Mouse (Mus musculus): ENCODE data around the gene Ift46. TPM values are rescaled to one million over a fixed set of nuclear protein-coding genes. Genes with fewer than 3 reads are reported as not detected.
"Not testable (repeated sequence)": the region's sequence is repeated elsewhere in the genome, so short reads cannot be mapped to it uniquely, and the experiment has no call there.

The Ift46 gene
- total RNA-seq, 2 experiments from 2014 or later = 15.1 to 18.2 TPM

DNA sequence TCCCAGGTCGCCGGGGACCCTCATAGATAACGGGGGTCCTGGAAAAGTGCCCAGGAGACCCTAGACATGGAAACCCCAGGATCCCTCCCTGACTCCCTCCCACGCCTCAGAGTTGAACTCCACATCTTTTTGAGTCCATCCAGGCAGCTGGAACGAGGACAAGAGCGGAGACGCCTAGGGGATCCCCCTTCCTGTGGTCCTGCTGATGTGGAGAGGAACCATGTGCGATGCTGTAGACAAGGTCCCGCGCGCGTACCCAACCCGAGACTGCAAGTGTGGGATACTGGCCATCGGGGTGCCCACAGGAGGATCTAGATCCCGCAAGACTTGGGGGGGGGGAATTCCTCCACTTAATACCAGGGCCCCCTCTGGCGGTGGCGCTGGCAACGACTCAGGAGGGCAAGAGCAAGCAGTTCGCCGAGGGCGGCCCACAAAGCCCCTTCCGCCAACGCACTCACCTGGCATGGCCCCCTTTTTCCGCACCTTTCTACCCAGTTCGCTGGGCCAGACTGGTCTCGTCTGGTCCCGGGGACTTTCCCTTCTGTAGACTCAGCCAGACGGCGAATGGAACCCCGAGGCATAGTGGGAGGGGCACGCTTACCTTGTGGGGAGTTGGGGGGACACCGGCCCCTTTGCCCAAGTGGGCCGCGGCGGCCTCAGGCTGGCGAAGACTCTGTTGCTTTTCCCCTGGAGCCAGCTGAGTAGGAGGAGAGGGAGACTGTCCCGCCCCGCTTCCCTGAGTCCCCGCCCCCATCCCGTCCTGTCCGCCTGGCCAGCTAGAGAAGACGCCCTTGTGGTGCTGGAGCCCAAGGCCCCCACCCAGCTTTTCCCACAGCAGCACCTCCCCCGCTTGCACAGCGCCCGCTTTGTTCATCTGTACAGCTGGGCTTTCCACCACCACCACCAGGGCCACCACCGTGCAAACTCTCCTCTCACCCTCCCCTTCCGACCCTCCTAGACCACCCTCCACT, 32.9 kb upstream of the Ift46 start, which contains the start of gene Phldb1:
TSS of gene Phldb1 (minus strand) at position 675 of the 971 bp plus-strand sequence.
- ATAC-seq (replicated peaks; ENCODE audit: low FRiP score, poor library complexity, severe bottlenecking) = no peak

DNA sequence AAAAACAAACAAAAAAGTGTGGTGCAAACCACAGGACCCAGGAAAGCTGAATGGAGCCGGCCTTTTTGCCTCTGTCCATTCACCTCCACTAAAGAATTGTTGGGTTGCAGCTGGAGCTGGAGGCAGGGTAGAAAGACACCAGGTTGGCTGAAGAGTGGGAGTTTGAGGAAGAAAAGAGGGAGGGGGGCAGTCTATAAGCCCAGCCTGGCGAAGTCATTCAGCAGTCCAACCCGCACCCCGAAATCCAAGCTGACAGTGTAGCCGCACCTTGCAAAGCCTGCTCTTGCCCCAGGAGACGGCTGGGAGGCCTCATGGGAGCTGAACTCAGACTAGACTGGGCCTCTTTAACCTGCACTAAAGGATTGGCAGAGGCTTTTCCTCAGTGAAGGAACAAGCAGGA, 31.8 kb upstream of the Ift46 start:
- ATAC-seq (replicated peaks; ENCODE audit: low FRiP score, poor library complexity, severe bottlenecking) = no peak

DNA sequence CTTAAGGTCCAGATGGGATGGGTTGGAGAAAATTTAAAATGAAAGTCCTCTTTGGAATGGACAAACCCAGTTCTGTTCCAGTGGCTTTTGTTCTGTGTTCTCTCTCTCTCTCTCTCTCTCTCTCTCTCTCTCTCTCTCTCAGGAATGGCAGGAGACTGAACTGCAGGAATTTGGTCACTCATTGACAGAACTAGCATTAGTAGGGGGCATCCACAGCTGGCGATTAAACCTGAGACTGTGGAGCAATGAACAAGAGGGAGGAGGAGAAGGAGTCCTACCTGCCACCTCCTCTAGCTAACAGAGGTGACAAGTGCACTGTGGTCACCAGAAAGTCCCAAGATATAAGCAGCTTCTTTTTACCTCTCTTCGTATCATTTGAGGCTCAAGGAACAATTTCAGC, 31.4 kb upstream of the Ift46 start:
- no peak for ATAC-seq (replicated peaks; ENCODE audit: low FRiP score, poor library complexity, severe bottlenecking)

DNA sequence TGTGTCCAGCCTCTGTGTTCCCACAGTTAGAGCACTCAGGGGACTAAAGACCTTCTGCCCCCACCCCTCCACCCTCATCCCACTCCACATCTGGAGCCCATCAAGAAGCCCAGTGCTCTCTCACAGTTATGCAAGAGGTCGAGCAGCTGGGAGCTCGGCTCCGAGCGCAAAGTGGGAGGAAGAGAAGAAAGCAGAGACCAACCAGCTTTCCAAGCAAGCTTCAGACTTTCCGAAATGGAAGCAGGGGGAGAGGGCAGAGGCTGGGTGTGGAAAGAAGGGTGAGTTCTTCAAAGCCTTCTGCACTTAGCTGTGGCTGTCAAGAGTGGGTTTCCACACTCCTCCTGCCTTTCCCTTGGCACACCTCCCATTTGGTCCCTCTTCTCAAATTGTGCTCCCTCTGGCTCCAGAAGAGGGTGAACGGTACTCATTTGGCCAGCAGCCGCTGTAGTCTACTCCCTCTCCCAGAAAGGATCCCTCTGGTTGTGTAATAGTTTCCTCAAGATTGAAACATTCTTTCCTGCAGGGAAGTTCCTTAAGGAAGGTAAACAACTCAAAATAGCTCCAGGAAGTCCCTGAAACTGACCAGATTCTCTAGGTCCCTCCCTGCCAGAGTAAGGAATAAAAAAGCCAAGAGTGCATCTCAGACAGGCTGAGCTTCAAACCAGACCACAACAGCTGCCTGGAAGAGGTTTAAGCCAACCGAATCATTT, 30.3 kb upstream of the Ift46 start:
- no peak for ATAC-seq (replicated peaks; ENCODE audit: low FRiP score, poor library complexity, severe bottlenecking)

DNA sequence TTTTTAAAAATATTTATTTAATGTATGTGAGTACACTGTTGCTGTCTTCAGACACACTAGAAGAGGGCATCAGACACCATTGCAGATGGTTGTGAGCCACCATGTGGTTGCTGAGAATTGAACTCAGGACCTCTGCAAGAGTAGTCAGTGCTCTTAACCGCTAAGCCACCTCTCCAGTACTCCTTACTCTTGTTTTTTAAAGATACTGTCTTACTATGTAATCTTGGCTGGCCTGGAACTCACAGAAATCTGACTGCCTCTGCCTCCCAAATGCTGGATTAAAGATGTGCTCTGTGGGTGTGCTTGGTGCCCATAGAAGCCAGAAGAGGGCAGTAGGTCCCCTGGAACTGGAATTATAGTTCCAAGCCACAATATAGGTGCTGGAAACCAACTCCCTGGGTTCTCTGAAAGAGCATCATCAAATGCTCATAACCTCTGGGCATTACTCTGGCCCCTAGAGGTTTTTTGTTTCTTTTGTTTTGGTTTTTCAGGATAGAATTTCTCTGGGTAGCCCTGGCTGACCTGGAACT, 27.0 kb upstream of the Ift46 start:
- ATAC-seq (replicated peaks; ENCODE audit: low FRiP score, poor library complexity, severe bottlenecking) = no peak

DNA sequence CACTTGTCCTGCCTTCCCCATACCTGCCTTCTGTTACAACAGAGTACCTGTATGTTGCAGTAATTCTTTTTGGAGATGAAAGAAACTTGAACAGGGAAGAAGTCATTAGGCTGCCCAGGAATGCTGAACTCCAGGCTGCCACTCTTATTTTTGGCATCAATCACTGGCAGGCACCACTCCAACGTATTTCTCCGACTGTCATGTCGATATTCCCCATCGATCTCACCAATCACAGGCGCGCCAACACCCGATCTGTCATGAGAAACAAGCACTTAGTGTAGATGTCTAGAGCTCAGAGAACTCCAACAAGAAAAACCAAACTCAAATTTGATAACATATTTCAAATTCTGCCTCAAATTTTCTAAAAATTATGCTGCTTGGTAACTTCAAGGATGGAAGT, 22.3 kb upstream of the Ift46 start:
- ATAC-seq (replicated peaks; ENCODE audit: low FRiP score, poor library complexity, severe bottlenecking) = no peak

DNA sequence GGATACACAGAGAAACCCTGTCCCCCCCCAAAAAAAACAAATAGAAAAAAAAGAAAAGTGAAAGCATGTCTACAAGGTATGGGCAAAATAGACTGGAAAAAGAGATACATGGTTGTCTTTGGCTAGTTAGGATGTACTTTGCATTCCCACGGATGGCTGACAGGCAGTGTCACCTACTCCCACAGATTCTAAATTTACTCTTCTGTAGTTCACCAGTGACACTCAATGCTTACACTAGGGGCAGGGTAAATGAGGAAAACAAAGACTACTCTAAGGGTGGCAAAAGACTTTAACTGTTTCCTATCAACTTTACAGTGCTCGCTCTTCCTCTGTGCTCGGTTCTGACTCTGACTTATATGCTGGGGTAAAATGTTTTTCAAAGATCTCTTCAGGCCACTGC, 21.0 kb upstream of the Ift46 start:
- ATAC-seq (replicated peaks; ENCODE audit: low FRiP score, poor library complexity, severe bottlenecking) = no peak

DNA sequence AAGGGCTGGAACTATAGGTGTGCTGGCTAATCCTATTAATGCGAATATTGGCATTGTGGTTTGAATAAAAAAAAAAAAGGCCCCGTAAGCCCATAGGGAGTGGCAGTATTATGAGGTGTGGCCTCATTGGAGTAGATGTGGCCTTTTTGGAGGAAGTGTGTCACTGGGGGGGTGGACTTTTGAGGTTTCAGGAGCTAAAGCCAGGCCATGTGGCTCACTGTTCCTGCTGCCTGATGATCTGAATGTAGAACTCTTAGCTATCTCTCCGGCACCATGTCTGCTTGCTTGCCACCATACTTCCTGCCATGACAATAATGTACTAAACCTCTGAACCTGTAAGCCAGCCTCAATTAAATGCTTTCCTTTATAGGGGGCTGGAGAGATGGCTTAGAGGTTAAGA, 20.4 kb upstream of the Ift46 start:
- no peak for ATAC-seq (replicated peaks; ENCODE audit: low FRiP score, poor library complexity, severe bottlenecking)

DNA sequence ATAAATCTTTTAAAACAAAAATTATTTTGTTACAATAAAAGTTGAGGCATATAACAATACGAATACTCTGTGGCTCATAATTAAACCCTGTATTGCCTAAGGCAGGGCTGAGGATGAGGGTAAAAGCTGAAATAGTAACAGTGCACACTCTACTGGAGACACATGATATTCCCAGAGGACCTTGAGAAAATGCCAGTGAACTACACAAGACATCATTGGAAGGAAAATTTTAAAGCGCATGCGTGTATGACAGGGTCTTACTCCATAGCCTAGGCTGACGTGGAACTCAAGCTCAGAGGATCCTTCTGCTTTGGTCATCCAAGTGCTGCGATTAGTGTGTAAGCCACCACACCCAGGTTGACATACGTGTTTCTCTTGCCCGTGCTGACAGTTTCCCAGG, 19.2 kb upstream of the Ift46 start:
- no peak for ATAC-seq (replicated peaks; ENCODE audit: low FRiP score, poor library complexity, severe bottlenecking)

DNA sequence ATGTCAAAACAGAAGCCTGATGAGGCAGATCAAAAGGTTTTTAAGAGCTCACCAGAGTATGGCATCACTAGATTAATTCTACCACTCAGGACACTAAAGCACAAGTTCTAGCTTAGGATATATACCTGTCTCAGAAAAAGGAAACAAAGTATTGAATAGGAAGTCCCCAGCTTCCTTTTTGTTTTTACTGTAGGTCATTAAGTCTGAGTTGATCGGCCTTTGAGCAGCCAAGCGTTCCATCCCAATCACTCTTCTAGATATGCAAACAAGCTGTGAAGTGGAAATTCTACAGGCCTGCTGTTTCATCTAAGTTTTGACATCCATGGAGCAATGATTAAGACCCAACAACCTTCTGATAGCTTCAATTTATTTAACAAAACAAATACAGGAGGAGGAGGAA, 6.8 kb upstream of the Ift46 start:
- ATAC-seq (replicated peaks; ENCODE audit: low FRiP score, poor library complexity, severe bottlenecking) = no peak

DNA sequence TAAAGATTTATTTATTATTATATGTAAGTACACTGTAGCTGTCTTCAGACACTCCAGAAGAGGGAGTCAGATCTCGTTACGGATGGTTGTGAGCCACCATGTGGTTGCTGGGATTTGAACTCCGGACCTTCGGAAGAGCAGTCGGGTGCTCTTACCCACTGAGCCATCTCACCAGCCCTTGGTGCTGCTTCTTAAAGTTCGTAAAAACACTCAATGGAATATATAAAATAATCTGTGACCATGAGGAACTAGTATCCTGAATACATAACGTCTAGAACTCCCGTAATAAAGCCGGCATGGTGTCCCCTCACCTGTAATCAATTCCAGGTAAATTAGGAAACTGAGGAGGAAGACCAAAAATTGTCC, 304 bp downstream of the Ift46 start:
- ATAC-seq (replicated peaks; ENCODE audit: low FRiP score, poor library complexity, severe bottlenecking) = not testable (repeated sequence)

DNA sequence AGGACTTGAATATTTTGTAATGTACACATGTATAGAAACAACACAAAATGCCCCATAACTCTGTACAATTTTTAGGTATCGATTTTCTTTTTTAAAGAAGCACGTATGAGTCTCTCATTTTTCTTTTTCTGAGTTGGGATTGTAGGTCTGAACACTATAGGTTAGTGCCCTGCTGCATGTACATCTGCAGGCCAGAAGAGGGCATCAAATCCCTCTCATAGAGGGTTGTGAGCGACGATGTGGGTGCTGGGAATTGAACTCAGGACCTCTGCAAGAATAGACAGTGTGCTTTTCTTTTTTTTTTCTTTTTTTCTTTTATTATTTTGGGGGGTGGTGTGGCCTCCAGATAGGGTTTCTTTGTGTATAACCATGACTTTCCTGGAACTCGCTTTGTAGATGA, 3.7 kb downstream of the Ift46 start:
- no peak for ATAC-seq (replicated peaks; ENCODE audit: low FRiP score, poor library complexity, severe bottlenecking)

DNA sequence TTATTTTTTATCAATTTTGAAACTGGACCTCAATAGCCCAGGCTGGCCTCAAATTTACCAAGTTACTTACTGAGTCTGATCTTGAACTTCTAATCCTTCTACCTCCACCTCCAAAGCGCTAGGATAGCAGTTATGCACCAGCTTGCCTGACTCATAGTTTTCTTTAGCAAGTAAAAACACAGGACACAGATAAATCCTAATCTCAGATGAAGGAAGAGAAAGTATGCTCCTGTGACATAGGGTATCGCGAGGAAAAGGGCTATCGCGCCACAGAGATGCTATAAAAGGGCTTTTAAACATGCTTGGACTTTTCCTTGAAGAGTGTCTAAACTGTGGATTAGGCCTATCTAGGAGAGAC, 4.7 kb downstream of the Ift46 start:
- peak; percentile 15 for ATAC-seq (replicated peaks; ENCODE audit: low FRiP score, poor library complexity, severe bottlenecking)

DNA sequence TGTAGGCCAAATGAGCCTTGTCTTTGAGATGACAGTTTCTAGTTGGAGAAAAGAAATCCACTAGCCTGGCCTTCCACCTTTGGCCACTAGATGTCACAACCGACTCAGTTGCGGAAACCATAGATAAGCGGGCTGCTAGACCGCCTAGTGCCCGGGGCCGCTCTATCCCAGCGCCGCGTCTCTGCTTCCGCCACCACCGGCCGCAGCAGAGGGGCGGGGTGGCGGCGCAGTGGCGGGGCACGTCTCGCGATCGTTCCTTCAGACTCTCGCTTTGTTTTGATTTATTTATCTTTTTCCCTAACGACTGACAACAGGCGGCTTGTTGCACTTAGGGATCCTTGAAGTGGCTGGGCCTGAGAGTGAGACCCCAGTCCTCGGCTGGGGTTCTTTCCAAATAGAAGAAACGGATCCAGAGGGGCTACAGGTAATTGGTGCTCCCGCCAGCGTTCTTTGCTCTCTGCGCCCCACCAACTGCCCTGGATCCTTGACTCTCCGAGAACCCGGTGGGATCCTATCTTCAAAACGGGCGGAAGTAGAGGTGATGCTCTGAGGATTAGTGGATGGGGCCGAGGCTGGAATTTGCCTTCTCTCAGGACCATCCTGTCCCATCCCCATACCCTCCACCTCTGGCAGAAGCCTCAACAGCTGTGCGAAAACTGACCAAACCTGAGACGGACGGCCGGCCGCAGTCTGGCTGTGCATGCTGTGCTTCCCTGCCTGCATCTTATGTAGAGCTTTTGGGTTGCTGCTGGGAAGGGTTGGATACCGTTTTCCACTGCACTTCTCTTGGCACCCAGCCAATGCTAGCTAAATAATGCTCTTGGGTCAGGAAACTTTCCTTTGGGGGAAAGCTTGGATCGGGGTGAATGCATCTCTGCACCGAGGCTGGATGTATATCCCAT, 5.3 kb downstream of the Ift46 start:
- ATAC-seq (replicated peaks; ENCODE audit: low FRiP score, poor library complexity, severe bottlenecking) = peak; percentile 99

DNA sequence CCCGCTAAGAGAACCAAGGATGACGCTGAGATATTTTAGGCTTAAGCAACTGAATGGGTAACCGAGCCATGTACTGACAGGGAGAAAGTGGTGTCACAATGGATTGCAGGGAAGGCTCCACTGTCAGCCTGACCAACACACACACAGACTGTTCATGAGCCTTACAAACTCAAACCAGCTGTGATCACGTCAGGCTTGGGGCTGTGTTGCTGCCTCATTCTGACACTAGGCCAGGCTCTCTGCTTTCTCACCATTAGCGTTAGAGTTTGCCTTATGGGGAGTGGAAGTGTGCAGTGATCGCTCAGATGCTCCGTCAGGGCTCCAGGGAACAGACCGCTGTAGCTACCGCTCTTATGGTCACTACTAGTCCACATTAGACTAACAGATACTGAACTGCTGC, 25.1 kb downstream of the Ift46 start:
- ATAC-seq (replicated peaks; ENCODE audit: low FRiP score, poor library complexity, severe bottlenecking) = no peak

DNA sequence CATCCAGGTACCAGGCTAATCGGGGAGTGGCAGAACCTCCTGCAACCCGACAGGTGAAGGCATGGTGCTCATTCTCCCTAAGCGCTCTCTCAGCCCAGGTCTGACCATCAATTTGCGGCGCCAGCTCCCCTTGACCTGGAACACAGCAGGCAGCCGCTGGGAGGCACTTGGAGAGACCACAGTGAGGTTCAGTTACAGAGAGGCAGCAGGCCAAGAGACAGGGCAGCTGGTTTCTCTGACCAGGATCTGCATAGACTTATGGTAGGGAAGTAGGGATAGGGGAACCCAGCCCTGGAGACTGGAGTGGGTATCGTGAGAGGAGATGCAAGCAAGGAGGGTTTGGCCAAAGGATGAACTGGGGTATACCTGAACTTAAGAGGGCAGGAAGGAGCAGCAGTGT, 30.6 kb downstream of the Ift46 start:
- no peak for ATAC-seq (replicated peaks; ENCODE audit: low FRiP score, poor library complexity, severe bottlenecking)

DNA sequence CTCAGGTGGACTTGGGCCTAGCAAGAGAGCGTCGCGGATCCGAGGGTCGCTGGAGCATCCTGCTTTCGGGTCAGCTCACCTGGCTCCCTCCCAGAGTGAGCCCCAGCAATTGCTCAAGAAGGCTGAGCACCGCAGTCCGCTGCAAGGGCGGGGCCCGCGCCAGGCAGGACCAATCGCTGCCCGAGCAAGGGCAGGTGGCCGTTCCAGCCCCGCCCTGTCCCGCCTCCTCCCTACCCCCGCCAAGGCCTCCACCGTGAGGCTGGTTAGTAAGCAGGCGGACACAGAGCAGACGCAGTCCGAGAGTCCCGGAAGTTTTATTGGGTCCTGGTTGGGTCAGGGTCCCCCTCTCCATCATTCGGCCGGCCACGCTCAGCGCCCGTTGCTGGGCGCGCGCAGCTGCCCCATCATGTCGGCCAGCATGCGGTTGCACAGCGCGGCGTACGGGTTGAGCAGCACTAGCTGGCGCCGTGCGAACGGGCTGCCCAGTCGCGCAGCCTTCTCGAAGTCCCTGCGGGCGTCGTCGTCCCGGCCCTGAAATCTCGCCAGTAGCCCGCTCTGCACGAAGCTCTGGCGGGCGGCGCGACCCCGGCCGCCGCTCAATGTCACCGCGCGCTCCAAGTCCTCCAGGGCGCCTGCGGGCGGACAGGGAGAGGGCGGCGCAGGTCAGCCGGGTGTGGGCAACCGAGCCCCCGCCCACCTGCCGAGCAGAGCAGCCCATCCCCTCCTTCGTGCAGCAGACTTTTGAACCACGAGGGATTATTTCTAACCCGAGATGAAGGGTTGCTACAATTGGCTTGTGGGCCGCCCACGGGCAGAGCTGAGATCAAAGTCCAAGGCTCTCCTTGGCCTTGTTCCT, 31.6 kb downstream of the Ift46 start, which contains the start of gene Tmem25:
TSS of gene Tmem25 (minus strand) at position 206 of the 856 bp plus-strand sequence.
- ATAC-seq (replicated peaks; ENCODE audit: low FRiP score, poor library complexity, severe bottlenecking) = peak; percentile 92

DNA sequence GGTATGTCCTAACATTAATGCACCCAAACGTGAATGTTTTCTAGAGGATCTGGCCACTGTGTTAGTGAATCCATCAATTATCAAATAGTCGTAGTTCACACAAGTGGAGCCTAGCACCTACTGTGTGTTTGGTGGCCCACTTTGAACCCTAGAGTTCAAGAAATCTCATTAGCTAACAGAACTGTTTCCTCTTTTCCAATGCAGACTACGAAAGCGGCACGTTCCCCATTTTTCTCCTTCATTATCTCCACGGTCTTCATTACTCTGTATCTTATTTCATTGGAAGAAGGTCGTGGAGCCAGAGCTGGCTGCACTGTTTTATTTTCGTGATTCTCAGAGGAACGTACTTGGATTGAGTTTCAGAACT, 32.2 kb downstream of the Ift46 start:
- ATAC-seq (replicated peaks; ENCODE audit: low FRiP score, poor library complexity, severe bottlenecking) = no peak

DNA sequence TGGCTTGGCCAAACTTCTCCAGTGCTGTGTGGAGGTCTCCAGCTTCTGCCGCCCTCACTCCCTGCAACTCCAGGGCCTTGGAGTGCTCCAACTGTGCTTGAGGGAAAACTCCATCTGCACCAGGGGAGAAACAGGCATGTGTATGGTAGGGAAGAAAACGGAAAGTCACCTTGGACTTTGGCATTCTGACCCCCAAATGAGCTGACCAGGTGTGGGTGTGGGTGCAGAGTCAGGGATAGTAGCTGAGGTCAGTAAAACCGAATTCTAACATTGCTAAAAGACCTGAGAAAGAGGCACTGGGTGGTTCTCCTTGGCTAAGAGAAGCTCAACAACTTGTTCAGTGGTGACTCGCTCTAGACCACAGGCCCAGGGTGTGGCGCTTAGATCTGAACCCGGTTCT, 34.0 kb downstream of the Ift46 start:
- ATAC-seq (replicated peaks; ENCODE audit: low FRiP score, poor library complexity, severe bottlenecking) = no peak

All from erythroid progenitor cell, adult 5-6 weeks (primary cell).